ENCODE assay signal across 9 mouse cellular contexts in the genomic region with DNA sequence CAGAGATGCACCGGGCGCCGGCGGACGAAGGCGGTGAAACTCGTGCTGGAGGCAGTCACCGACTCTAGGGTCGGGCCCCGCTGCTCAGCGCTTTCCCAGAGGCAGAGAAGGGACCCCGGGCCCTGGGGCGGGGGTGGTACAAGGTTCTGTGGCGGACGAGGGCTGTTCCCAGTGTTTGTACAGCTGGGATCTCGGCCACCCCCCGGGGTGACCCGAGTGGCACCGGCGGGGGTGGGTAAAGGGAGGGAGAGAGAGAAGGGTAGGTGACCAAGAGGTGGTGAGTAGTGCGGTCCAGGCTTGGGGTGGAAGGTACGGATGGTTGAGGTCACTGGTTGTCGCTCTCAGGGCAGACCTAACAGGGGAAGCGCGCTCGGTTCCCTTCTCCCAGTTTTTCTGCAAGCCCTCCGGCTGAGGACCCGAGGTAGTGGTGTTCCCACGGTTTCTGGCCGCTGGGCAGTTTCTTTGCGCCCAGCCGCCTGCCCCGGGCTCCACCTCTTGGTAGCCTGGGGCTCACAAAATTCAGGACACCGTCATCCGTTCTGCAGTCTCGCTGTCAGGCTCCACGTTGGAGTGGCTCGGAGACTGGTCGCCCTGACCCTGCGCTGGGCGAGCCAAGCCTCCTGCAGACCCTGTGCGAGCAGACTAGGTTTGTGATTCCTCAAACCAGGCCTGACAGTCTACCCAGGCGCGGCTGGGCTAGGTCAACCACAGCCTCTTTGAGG.
DNase-seq lines count a peak whose midpoint lies in the region; ATAC-seq and TF ChIP-seq lines count a peak whose summit lies in the region.
"Had no signal": no experiment of that assay in that cellular context is flagged by ENCODE, and none has a peak within 500 bp of the region (broad histone marks: within the 10 kb centered on the region; RNA-seq: fewer than 3 reads in every experiment).

No protein-coding gene starts in this region.

- no peak for TF ChIP-seq CTCF in bone marrow macrophage, adult 2 months (IDR thresholded peaks at IDR 0.05; ENCODE audit: low read depth, low read length)

- H3K27me3 ChIP-seq in heart, embryonic 10.5 days (ENCODE audit: insufficient read depth, poor library complexity, severe bottlenecking), result peaks cover 91% of the 10 kb centered on the region
- H3K27me3 ChIP-seq: CH12.LX had no signal

- peak; percentile 79 for DNase-seq in heart, embryonic 10.5 days (ENCODE audit: low spot score)
- no peak for DNase-seq in heart, adult 8-10 months (ENCODE audit: low spot score)
- no peak for DNase-seq in layer of hippocampus, postnatal 36 days
- DNase-seq in B cell, adult 2 months, result no peak
- DNase-seq in cerebellum, adult 8-10 months, result no peak

- no peak for TF ChIP-seq POLR2A in bone marrow macrophage, adult 2 months (IDR thresholded peaks at IDR 0.05; ENCODE audit: borderline replicate concordance, low read depth, low read length)

- H3K4me3 ChIP-seq in heart, embryonic 10.5 days, result peak overlapping the region; percentile 64
- 0 out of 2 replicates have a peak overlapping the region, but pooled peaks have one; percentile 3 for H3K4me3 ChIP-seq in bone marrow macrophage, adult 2 months (ENCODE audit: insufficient read depth, low read length)

- H3K4me1 ChIP-seq in heart, embryonic 10.5 days, result peaks cover 21% of the 10 kb centered on the region
- no peaks in the 10 kb centered on the region for H3K4me1 ChIP-seq in bone marrow macrophage, adult 2 months (ENCODE audit: control insufficient read depth, insufficient read depth, low read length)

- no peaks in the 10 kb centered on the region for H3K36me3 ChIP-seq in heart, embryonic 10.5 days

- WGBS in heart, embryonic 10.5 days, result 2% methylated on average over 44 of the region's 44 CpGs

- H3K9me3 ChIP-seq in heart, embryonic 10.5 days, result no peaks in the 10 kb centered on the region

- peak overlapping the region; percentile 67 for H3K27ac ChIP-seq in heart, embryonic 10.5 days
- H3K27ac ChIP-seq in bone marrow macrophage, adult 2 months (ENCODE audit: insufficient read depth, low read depth, low read length), result no peak overlapping the region

- peak; percentile 69 for ATAC-seq in granulocyte monocyte progenitor cell, adult 5-6 weeks (replicated peaks; ENCODE audit: poor library complexity, severe bottlenecking)
- 0 out of 2 replicates have a peak, but pooled peaks have one; percentile 12 for ATAC-seq in megakaryocyte, adult 5-6 weeks (ENCODE audit: poor library complexity, severe bottlenecking)
